Mouse (Mus musculus) CH12.LX (cell line): ENCODE measurements at regions not wholly inside any gene's neighbourhood (a gene's known extent, or its start where the extent isn't known, plus 50 kb on each side); places are given as distances from the start of the nearest gene placed in this dataset.

Experiments
- DNase-seq: peaks from one replicate; pipeline ENCODE4 v3.0.0-alpha.2; 2013; ENCODE audit errors: extremely low read depth
- H3K27ac ChIP-seq: 2 replicates; pipeline ENCODE4 v1.5.1; 2012; ENCODE audit warnings: low read depth, mild to moderate bottlenecking, control low read depth, moderate library complexity; ENCODE audit not compliant: insufficient read depth
- H3K27me3 ChIP-seq: replicated peaks from 2 replicates; pipeline ENCODE3; 2012; ENCODE audit warnings: inconsistent platforms
- H3K36me3 ChIP-seq, 2 experiments: replicated peaks in 1 of 2; 2 replicates each; pipeline versions ENCODE3 to v1.6.1; 2012; ENCODE audit warnings: inconsistent platforms in 1 of 2, low read length in 1 of 2, mild to moderate bottlenecking in 1 of 2, mixed read lengths in 1 of 2, moderate library complexity in 1 of 2; ENCODE audit not compliant: control insufficient read depth in 1 of 2, insufficient read depth in 1 of 2
- H3K4me1 ChIP-seq, 2 experiments: 2 replicates each; pipeline ENCODE4 v1.6.1; 2012; ENCODE audit warnings: inconsistent platforms in 1 of 2, moderate library complexity in 1 of 2; ENCODE audit not compliant: insufficient read depth in 2 of 2, control insufficient read depth in 1 of 2
- H3K4me2 ChIP-seq: 2 replicates; pipeline ENCODE4 v1.6.1; 2012; ENCODE audit warnings: low read depth, mild to moderate bottlenecking, control low read depth; ENCODE audit not compliant: poor library complexity, insufficient read depth, severe bottlenecking
- H3K4me3 ChIP-seq, 3 experiments: fragments of 150-350 bp in 1 of 3; sonication (generic) in 1 of 3; replicated peaks in 1 of 3; 2 replicates each; pipeline versions ENCODE3 to v1.5.1; 2011 to 2012; ENCODE audit warnings: low read depth in 2 of 3, low read length in 2 of 3, mild to moderate bottlenecking in 2 of 3, moderate library complexity in 2 of 3, control low read depth in 1 of 3, improper control_type of control experiment in 1 of 3, inconsistent platforms in 1 of 3, mixed read lengths in 1 of 3; ENCODE audit not compliant: poor library complexity in 1 of 3
- H3K79me2 ChIP-seq: replicated peaks from 2 replicates; pipeline ENCODE4 v1.6.1; 2012; ENCODE audit warnings: mild to moderate bottlenecking, moderate library complexity; ENCODE audit not compliant: control insufficient read depth, poor library complexity, insufficient read depth, severe bottlenecking; ENCODE audit errors: extremely low read depth
- H3K9ac ChIP-seq: 2 replicates; pipeline ENCODE4 v1.6.1; 2012; ENCODE audit warnings: low read depth, mild to moderate bottlenecking, control low read depth, moderate library complexity; ENCODE audit not compliant: insufficient read depth
- H3K9me3 ChIP-seq: replicated peaks from 2 replicates; pipeline ENCODE3; 2012; ENCODE audit warnings: low read length, inconsistent platforms, mixed read lengths
- CHD1 ChIP-seq: IDR thresholded peaks from 2 replicates; pipeline ENCODE4 v1.6.1; 2012; ENCODE audit warnings: low read depth, low read length, improper control_type of control experiment, inconsistent platforms
- CHD2 ChIP-seq: IDR thresholded peaks from 2 replicates; pipeline ENCODE4 v1.6.1; 2011; ENCODE audit warnings: low read length, improper control_type of control experiment
- ETS1 ChIP-seq: conservative IDR thresholded peaks from 2 replicates; pipeline ENCODE4 v1.6.1; 2012; ENCODE audit warnings: low read depth, mild to moderate bottlenecking, inconsistent platforms, low read length, improper control_type of control experiment, moderate library complexity
- HCFC1 ChIP-seq: IDR thresholded peaks from 2 replicates; pipeline ENCODE4 v1.6.1; 2012; ENCODE audit warnings: low read depth, mild to moderate bottlenecking, inconsistent platforms, low read length, improper control_type of control experiment
- IRF4 ChIP-seq: IDR thresholded peaks from 2 replicates; pipeline ENCODE4 v1.6.1; 2014; ENCODE audit warnings: low read depth, mild to moderate bottlenecking, inconsistent platforms, low read length, improper control_type of control experiment
- JUN ChIP-seq: IDR thresholded peaks from 2 replicates; pipeline ENCODE4 v1.6.1; 2011; ENCODE audit warnings: low read depth, mild to moderate bottlenecking, low read length, improper control_type of control experiment, moderate library complexity; ENCODE audit not compliant: insufficient read depth
- MAFK ChIP-seq: IDR thresholded peaks from 2 replicates; pipeline ENCODE4 v1.6.1; 2011; ENCODE audit warnings: low read length, improper control_type of control experiment; ENCODE audit not compliant: insufficient replicate concordance
- NRF1 ChIP-seq: IDR thresholded peaks from 2 replicates; pipeline ENCODE4 v1.6.1; 2014; ENCODE audit warnings: low read depth, mild to moderate bottlenecking, inconsistent platforms, low read length, improper control_type of control experiment, moderate library complexity
- POLR2A ChIP-seq: IDR thresholded peaks from 2 replicates; pipeline ENCODE4 v1.6.1; 2011; ENCODE audit warnings: low read depth, mild to moderate bottlenecking, improper control_type of control experiment, low read length
- POLR2AphosphoS2 ChIP-seq: IDR thresholded peaks from 2 replicates; pipeline ENCODE4 v1.6.1; 2011; ENCODE audit warnings: low read depth, low read length, improper control_type of control experiment
- RAD21 ChIP-seq: IDR thresholded peaks from 2 replicates; pipeline ENCODE4 v1.6.1; 2011; ENCODE audit warnings: low read depth, mild to moderate bottlenecking, low read length, improper control_type of control experiment, moderate library complexity
- SMC3 ChIP-seq: IDR thresholded peaks from 2 replicates; pipeline ENCODE4 v1.6.1; 2011; ENCODE audit warnings: low read depth, low read length, improper control_type of control experiment
- TCF12 ChIP-seq: IDR thresholded peaks from 2 replicates; pipeline ENCODE4 v1.6.1; 2014; ENCODE audit warnings: low read depth, mild to moderate bottlenecking, inconsistent platforms, low read length, improper control_type of control experiment
- UBTF ChIP-seq: IDR thresholded peaks from 2 replicates; pipeline ENCODE4 v1.6.1; 2012; ENCODE audit warnings: low read depth, mild to moderate bottlenecking, inconsistent platforms, low read length, improper control_type of control experiment, moderate library complexity
- USF2 ChIP-seq: conservative IDR thresholded peaks from 2 replicates; pipeline ENCODE4 v1.6.1; 2011; ENCODE audit warnings: low read depth, low read length, improper control_type of control experiment
- ZC3H11A ChIP-seq: IDR thresholded peaks from 2 replicates; pipeline ENCODE4 v1.6.1; 2012; ENCODE audit warnings: low read depth, mild to moderate bottlenecking, inconsistent platforms, low read length, improper control_type of control experiment
- dilution Hi-C: fragments of 300-500 bp; cut with MboI; formaldehyde crosslinking; loops from 2 replicates; pipeline ENCODE4 v1.14.3; 2020; ENCODE audit warnings: low sequenced_read_pairs; ENCODE audit not compliant: extremely low pct_unique_long_range_greater_than_20kb, extremely low pct_ligation_motif_present
- in situ Hi-C: fragments of 300-500 bp; cut with MboI; formaldehyde crosslinking; loops from 3 replicates; pipeline ENCODE4 v1.14.3; 2019; ENCODE audit warnings: low sequenced_read_pairs, low pct_ligation_motif_present, low pct_unique_long_range_greater_than_20kb, mixed read lengths

GRCm38 (mm10) chr16:90550058-90550795, 164.4 kb downstream of the Hunk start:
- in situ Hi-C loops (no loop called here), dilution Hi-C loops (no loop called here)
- Histone ChIP-seq H3K4me2 (no peak overlapping the region), H3K27ac (no peak overlapping the region), H3K36me3 (no peaks in the 10 kb centered on the region), H3K79me2 (no peaks in the 10 kb centered on the region), H3K4me1 (no peaks in the 10 kb centered on the region), H3K9ac (no peak overlapping the region), H3K4me3 (no peak overlapping the region), H3K9me3 (peaks cover 57% of the 10 kb centered on the region), H3K27me3 (peaks cover 29% of the 10 kb centered on the region)
- TF ChIP-seq ETS1 (no peak), TCF12 (no peak), ZC3H11A (no peak), CHD1 (no peak), MAFK (no peak), RAD21 (no peak), POLR2A (no peak), NRF1 (no peak), CHD2 (no peak), POLR2AphosphoS2 (no peak), JUN (no peak), SMC3 (no peak), HCFC1 (no peak), UBTF (no peak), USF2 (no peak), IRF4 (no peak)
- no peak for DNase-seq
